Mouse (Mus musculus): ENCODE measurements at regions not wholly inside any gene's neighbourhood (a gene's known extent, or its start where the extent isn't known, plus 50 kb on each side); places are given as distances from the start of the nearest gene placed in this dataset.

DNA sequence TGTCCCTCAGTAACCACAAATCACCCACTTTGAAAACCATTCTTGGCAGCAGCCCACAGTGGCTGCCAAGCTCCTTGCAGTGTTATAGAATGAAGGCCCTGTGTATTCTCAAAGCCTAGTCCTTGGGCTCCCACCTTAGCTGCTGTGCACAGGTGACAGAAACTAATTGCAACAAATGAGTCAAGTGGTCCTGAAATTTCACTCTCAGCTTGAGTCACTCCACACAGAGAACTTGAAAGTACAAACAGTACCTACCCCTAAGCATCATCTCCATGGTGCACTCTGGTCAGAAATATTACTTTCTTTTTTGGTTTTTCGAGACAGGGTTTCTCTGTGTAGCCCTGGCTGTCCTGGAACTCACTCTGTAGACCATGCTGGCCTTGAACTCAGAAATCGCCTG lies 54.2 kb upstream of the Rnft1 start:
- no peak overlapping the region for H3K4me3 ChIP-seq (replicated peaks; ENCODE audit: control insufficient read depth, low read depth, low read length)
- H3K4me1 ChIP-seq (ENCODE audit: control insufficient read depth, insufficient read depth, low read length) = no peaks in the 10 kb centered on the region; the same call in 1 of the 2 replicates
- WGBS = 79% methylated on average over 2 of the region's 2 CpGs
- TF ChIP-seq CTCF (IDR thresholded peaks at IDR 0.05; ENCODE audit: control insufficient read depth, insufficient read depth, low read length) (no peak), POLR2A (IDR thresholded peaks at IDR 0.05; ENCODE audit: borderline replicate concordance, control insufficient read depth, low read depth, low read length) (no peak)
- no peak overlapping the region for H3K27ac ChIP-seq (ENCODE audit: control insufficient read depth, insufficient read depth, low read depth, low read length, poor library complexity)

DNA sequence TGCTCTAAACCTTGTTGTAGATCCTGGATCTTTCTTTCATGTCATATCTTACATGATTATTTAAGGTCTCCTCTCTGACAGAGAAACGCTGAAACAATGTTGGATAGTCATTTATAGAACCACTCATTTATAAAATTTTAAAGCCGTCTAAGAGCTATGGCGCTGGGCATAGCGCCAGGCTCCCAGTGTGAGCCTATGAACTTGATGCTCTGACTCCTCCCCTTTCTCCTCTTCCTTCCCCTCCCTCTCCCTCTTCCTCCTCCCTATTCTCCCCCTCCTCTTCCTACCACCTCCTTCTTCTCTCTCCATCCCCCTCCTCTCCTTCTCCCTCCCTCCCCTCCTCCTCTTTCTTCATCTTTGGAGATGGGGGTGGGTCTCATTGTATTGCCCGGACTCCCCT lies 52.9 kb upstream of the Rnft1 start:
- Histone ChIP-seq H3K4me1 (ENCODE audit: control insufficient read depth, insufficient read depth, low read length) (no peaks in the 10 kb centered on the region; the same call in 1 of the 2 replicates), H3K4me3 (replicated peaks; ENCODE audit: control insufficient read depth, low read depth, low read length) (no peak overlapping the region), H3K27ac (ENCODE audit: control insufficient read depth, insufficient read depth, low read depth, low read length, poor library complexity) (no peak overlapping the region)
- no peak for TF ChIP-seq CTCF (IDR thresholded peaks at IDR 0.05; ENCODE audit: control insufficient read depth, insufficient read depth, low read length)
- TF ChIP-seq POLR2A (IDR thresholded peaks at IDR 0.05; ENCODE audit: borderline replicate concordance, control insufficient read depth, low read depth, low read length) = no peak
- 81% methylated on average over 5 of the region's 5 CpGs for WGBS

DNA sequence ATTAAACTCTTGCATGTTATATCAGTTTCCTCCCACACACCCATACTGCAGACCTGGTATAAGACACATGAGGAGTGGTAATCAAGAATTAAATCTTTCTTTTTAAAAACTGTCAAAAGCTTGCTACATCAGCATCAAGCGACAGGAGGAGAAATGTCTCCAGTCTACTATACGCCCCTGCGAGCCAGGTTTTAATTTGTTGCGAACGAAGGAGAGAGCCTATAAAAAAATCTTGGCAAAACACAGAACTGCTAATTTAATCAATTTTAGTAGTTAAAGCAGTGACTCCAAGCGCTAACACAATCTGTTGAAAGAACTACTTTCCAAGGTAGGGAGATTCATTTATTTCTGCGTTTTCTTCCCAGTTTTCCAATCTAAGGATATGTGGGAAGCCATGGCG lies 50.4 kb upstream of the Rnft1 start:
- TF ChIP-seq POLR2A (IDR thresholded peaks at IDR 0.05; ENCODE audit: borderline replicate concordance, control insufficient read depth, low read depth, low read length) = no peak
- TF ChIP-seq CTCF (IDR thresholded peaks at IDR 0.05; ENCODE audit: control insufficient read depth, insufficient read depth, low read length) = no peak
- H3K4me1 ChIP-seq (ENCODE audit: control insufficient read depth, insufficient read depth, low read length) = no peaks in the 10 kb centered on the region
- WGBS = 86% methylated on average over 8 of the region's 8 CpGs
- no peak overlapping the region for H3K27ac ChIP-seq (ENCODE audit: control insufficient read depth, insufficient read depth, low read depth, low read length, poor library complexity)
- H3K4me3 ChIP-seq (replicated peaks; ENCODE audit: control insufficient read depth, low read depth, low read length) = no peak overlapping the region

All from bone marrow, adult 2 months (tissue).